Mouse (Mus musculus) CH12.LX (cell line): ENCODE data around the gene Trmo. TPM values are rescaled to one million over a fixed set of nuclear protein-coding genes. Genes with fewer than 3 reads are reported as not detected.

Experiments
- DNase-seq: peaks from one replicate; pipeline ENCODE4 v3.0.0-alpha.2; 2013; ENCODE audit errors: extremely low read depth
- H3K27ac ChIP-seq: 2 replicates; pipeline ENCODE4 v1.5.1; 2012; ENCODE audit warnings: low read depth, mild to moderate bottlenecking, control low read depth, moderate library complexity; ENCODE audit not compliant: insufficient read depth
- H3K27me3 ChIP-seq: replicated peaks from 2 replicates; pipeline ENCODE3; 2012; ENCODE audit warnings: inconsistent platforms
- H3K36me3 ChIP-seq, 2 experiments: replicated peaks in 1 of 2; 2 replicates each; pipeline versions ENCODE3 to v1.6.1; 2012; ENCODE audit warnings: inconsistent platforms in 1 of 2, low read length in 1 of 2, mild to moderate bottlenecking in 1 of 2, mixed read lengths in 1 of 2, moderate library complexity in 1 of 2; ENCODE audit not compliant: control insufficient read depth in 1 of 2, insufficient read depth in 1 of 2
- H3K4me1 ChIP-seq, 2 experiments: 2 replicates each; pipeline ENCODE4 v1.6.1; 2012; ENCODE audit warnings: inconsistent platforms in 1 of 2, moderate library complexity in 1 of 2; ENCODE audit not compliant: insufficient read depth in 2 of 2, control insufficient read depth in 1 of 2
- H3K4me2 ChIP-seq: 2 replicates; pipeline ENCODE4 v1.6.1; 2012; ENCODE audit warnings: low read depth, mild to moderate bottlenecking, control low read depth; ENCODE audit not compliant: poor library complexity, insufficient read depth, severe bottlenecking
- H3K4me3 ChIP-seq, 3 experiments: fragments of 150-350 bp in 1 of 3; sonication (generic) in 1 of 3; replicated peaks in 1 of 3; 2 replicates each; pipeline versions ENCODE3 to v1.5.1; 2011 to 2012; ENCODE audit warnings: low read depth in 2 of 3, low read length in 2 of 3, mild to moderate bottlenecking in 2 of 3, moderate library complexity in 2 of 3, control low read depth in 1 of 3, improper control_type of control experiment in 1 of 3, inconsistent platforms in 1 of 3, mixed read lengths in 1 of 3; ENCODE audit not compliant: poor library complexity in 1 of 3
- H3K79me2 ChIP-seq: replicated peaks from 2 replicates; pipeline ENCODE4 v1.6.1; 2012; ENCODE audit warnings: mild to moderate bottlenecking, moderate library complexity; ENCODE audit not compliant: control insufficient read depth, poor library complexity, insufficient read depth, severe bottlenecking; ENCODE audit errors: extremely low read depth
- H3K9ac ChIP-seq: 2 replicates; pipeline ENCODE4 v1.6.1; 2012; ENCODE audit warnings: low read depth, mild to moderate bottlenecking, control low read depth, moderate library complexity; ENCODE audit not compliant: insufficient read depth
- H3K9me3 ChIP-seq: replicated peaks from 2 replicates; pipeline ENCODE3; 2012; ENCODE audit warnings: low read length, inconsistent platforms, mixed read lengths
- CHD1 ChIP-seq: IDR thresholded peaks from 2 replicates; pipeline ENCODE4 v1.6.1; 2012; ENCODE audit warnings: low read depth, low read length, improper control_type of control experiment, inconsistent platforms
- CTCF ChIP-seq, 2 experiments: IDR thresholded peaks in 1 of 2; conservative IDR thresholded peaks in 1 of 2; 2 replicates each; pipeline ENCODE4 v1.5.1; 2011 to 2012; ENCODE audit warnings: low read depth in 2 of 2, low read length in 2 of 2, improper control_type of control experiment in 1 of 2, inconsistent platforms in 1 of 2, mild to moderate bottlenecking in 1 of 2, moderate library complexity in 1 of 2
- ELF1 ChIP-seq: IDR thresholded peaks from 2 replicates; pipeline ENCODE4 v1.6.1; 2014; ENCODE audit warnings: low read depth, mild to moderate bottlenecking, inconsistent platforms, low read length, improper control_type of control experiment
- EP300 ChIP-seq: IDR thresholded peaks from 2 replicates; pipeline ENCODE4 v1.6.1; 2011; ENCODE audit warnings: low read length, improper control_type of control experiment
- ETS1 ChIP-seq: conservative IDR thresholded peaks from 2 replicates; pipeline ENCODE4 v1.6.1; 2012; ENCODE audit warnings: low read depth, mild to moderate bottlenecking, inconsistent platforms, low read length, improper control_type of control experiment, moderate library complexity
- HCFC1 ChIP-seq: IDR thresholded peaks from 2 replicates; pipeline ENCODE4 v1.6.1; 2012; ENCODE audit warnings: low read depth, mild to moderate bottlenecking, inconsistent platforms, low read length, improper control_type of control experiment
- JUN ChIP-seq: IDR thresholded peaks from 2 replicates; pipeline ENCODE4 v1.6.1; 2011; ENCODE audit warnings: low read depth, mild to moderate bottlenecking, low read length, improper control_type of control experiment, moderate library complexity; ENCODE audit not compliant: insufficient read depth
- JUND ChIP-seq: conservative IDR thresholded peaks from 2 replicates; pipeline ENCODE4 v1.6.1; 2011; ENCODE audit warnings: low read depth, low read length, improper control_type of control experiment
- KAT2A ChIP-seq: IDR thresholded peaks from 2 replicates; pipeline ENCODE4 v1.6.1; 2012; ENCODE audit warnings: low read length, improper control_type of control experiment, inconsistent platforms; ENCODE audit not compliant: insufficient replicate concordance
- MAFK ChIP-seq: IDR thresholded peaks from 2 replicates; pipeline ENCODE4 v1.6.1; 2011; ENCODE audit warnings: low read length, improper control_type of control experiment; ENCODE audit not compliant: insufficient replicate concordance
- MAX ChIP-seq: IDR thresholded peaks from 2 replicates; pipeline ENCODE4 v1.6.1; 2011; ENCODE audit warnings: low read length, improper control_type of control experiment
- MAZ ChIP-seq: IDR thresholded peaks from 2 replicates; pipeline ENCODE4 v1.6.1; 2012; ENCODE audit warnings: low read depth, mild to moderate bottlenecking, inconsistent platforms, low read length, improper control_type of control experiment, moderate library complexity
- MEF2A ChIP-seq: IDR thresholded peaks from 2 replicates; pipeline ENCODE4 v1.6.1; 2014; ENCODE audit warnings: low read depth, mild to moderate bottlenecking, inconsistent platforms, low read length, improper control_type of control experiment, borderline replicate concordance
- NELFE ChIP-seq: IDR thresholded peaks from 2 replicates; pipeline ENCODE4 v1.6.1; 2011; ENCODE audit warnings: low read depth, low read length, improper control_type of control experiment
- PAX5 ChIP-seq: IDR thresholded peaks from 2 replicates; pipeline ENCODE4 v1.6.1; 2012; ENCODE audit warnings: low read length, inconsistent platforms, mixed read lengths
- POLR2A ChIP-seq: IDR thresholded peaks from 2 replicates; pipeline ENCODE4 v1.6.1; 2011; ENCODE audit warnings: low read depth, mild to moderate bottlenecking, improper control_type of control experiment, low read length
- RAD21 ChIP-seq: IDR thresholded peaks from 2 replicates; pipeline ENCODE4 v1.6.1; 2011; ENCODE audit warnings: low read depth, mild to moderate bottlenecking, low read length, improper control_type of control experiment, moderate library complexity
- RCOR1 ChIP-seq: conservative IDR thresholded peaks from 2 replicates; pipeline ENCODE4 v1.6.1; 2012; ENCODE audit warnings: low read depth, mild to moderate bottlenecking, inconsistent platforms, low read length, improper control_type of control experiment
- SMC3 ChIP-seq: IDR thresholded peaks from 2 replicates; pipeline ENCODE4 v1.6.1; 2011; ENCODE audit warnings: low read depth, low read length, improper control_type of control experiment
- TCF12 ChIP-seq: IDR thresholded peaks from 2 replicates; pipeline ENCODE4 v1.6.1; 2014; ENCODE audit warnings: low read depth, mild to moderate bottlenecking, inconsistent platforms, low read length, improper control_type of control experiment
- UBTF ChIP-seq: IDR thresholded peaks from 2 replicates; pipeline ENCODE4 v1.6.1; 2012; ENCODE audit warnings: low read depth, mild to moderate bottlenecking, inconsistent platforms, low read length, improper control_type of control experiment, moderate library complexity
- USF1 ChIP-seq: IDR thresholded peaks from 2 replicates; pipeline ENCODE4 v1.6.1; 2014; ENCODE audit warnings: low read depth, mild to moderate bottlenecking, inconsistent platforms, low read length, improper control_type of control experiment
- USF2 ChIP-seq: conservative IDR thresholded peaks from 2 replicates; pipeline ENCODE4 v1.6.1; 2011; ENCODE audit warnings: low read depth, low read length, improper control_type of control experiment
- ZC3H11A ChIP-seq: IDR thresholded peaks from 2 replicates; pipeline ENCODE4 v1.6.1; 2012; ENCODE audit warnings: low read depth, mild to moderate bottlenecking, inconsistent platforms, low read length, improper control_type of control experiment
- ZKSCAN1 ChIP-seq: IDR thresholded peaks from 2 replicates; pipeline ENCODE4 v1.6.1; 2012; ENCODE audit warnings: low read depth, inconsistent platforms, low read length, improper control_type of control experiment, borderline replicate concordance
- ZMIZ1 ChIP-seq: IDR thresholded peaks from 2 replicates; pipeline ENCODE4 v1.6.1; 2012; ENCODE audit warnings: low read depth, mild to moderate bottlenecking, inconsistent platforms, low read length, improper control_type of control experiment
- ZNF384 ChIP-seq: IDR thresholded peaks from 2 replicates; pipeline ENCODE4 v1.6.1; 2012; ENCODE audit warnings: low read depth, low read length, improper control_type of control experiment, inconsistent platforms
- dilution Hi-C: fragments of 300-500 bp; cut with MboI; formaldehyde crosslinking; loops from 2 replicates; pipeline ENCODE4 v1.14.3; 2020; ENCODE audit warnings: low sequenced_read_pairs; ENCODE audit not compliant: extremely low pct_unique_long_range_greater_than_20kb, extremely low pct_ligation_motif_present
- in situ Hi-C: fragments of 300-500 bp; cut with MboI; formaldehyde crosslinking; loops from 3 replicates; pipeline ENCODE4 v1.14.3; 2019; ENCODE audit warnings: low sequenced_read_pairs, low pct_ligation_motif_present, low pct_unique_long_range_greater_than_20kb, mixed read lengths
- polyA plus RNA-seq: library from polyadenylated mRNA; unstranded; fragments of >175 nt; gene quantifications from 2 replicates; pipeline ENCODE4 v1.2.1, GENCODE M21; 2012; ENCODE audit warnings: low read depth; ENCODE audit not compliant: insufficient read length
- total RNA-seq, 2 experiments: library from RNA; depleted of rRNA; stranded (reverse); fragments of 300-350 nt in 1 of 2; fragments of >200 nt in 1 of 2; gene quantifications; 2 replicates each; pipeline ENCODE4 v1.2.3; 2012 to 2014

Trmo gene
- total and polyA plus RNA-seq, 3 experiments: 15.4 to 27.0 (median 18.8) TPM

DNA sequence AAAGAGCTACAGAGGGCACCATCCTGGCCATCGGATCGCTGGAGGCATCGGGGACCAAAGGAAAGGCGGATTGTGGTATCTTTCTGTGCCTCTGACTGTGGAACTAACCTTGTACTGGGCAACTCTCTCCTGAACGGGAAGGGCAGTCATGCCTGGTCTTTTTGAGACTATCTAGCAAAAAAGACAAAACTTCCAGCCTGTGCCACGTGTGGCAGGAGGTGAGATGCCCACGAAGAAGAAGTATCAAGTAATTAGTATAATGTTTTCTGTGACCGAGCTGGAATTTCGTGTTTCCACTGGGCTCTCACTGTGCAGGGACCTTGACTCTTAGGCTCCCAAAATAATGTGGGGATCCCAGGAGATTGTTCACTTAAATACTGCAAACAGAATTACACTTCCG is 50.2 kb downstream of the Trmo start:
- Histone ChIP-seq H3K27ac (no peak overlapping the region), H3K9ac (no peak overlapping the region), H3K9me3 (peaks cover 14% of the 10 kb centered on the region), H3K27me3 (no peaks in the 10 kb centered on the region), H3K79me2 (no peaks in the 10 kb centered on the region), H3K36me3 (no peaks in the 10 kb centered on the region), H3K4me3 (no peak overlapping the region), H3K4me2 (no peak overlapping the region), H3K4me1 (no peaks in the 10 kb centered on the region)
- dilution Hi-C loops: no loop called here
- TF ChIP-seq NELFE (no peak), HCFC1 (no peak), MAZ (no peak), ZNF384 (no peak), MAFK (no peak), JUND (no peak), POLR2A (no peak), UBTF (no peak), ZMIZ1 (no peak), MAX (no peak), CTCF (conservative IDR thresholded peaks at IDR 0.05 in 1 of 2, IDR thresholded peaks at IDR 0.05 in 1 of 2; ENCODE audit: low read depth in 2 of 2, low read length in 2 of 2) (no peak), TCF12 (no peak), ETS1 (no peak), PAX5 (no peak)
- in situ Hi-C loops: no loop called here
- no peak for DNase-seq

DNA sequence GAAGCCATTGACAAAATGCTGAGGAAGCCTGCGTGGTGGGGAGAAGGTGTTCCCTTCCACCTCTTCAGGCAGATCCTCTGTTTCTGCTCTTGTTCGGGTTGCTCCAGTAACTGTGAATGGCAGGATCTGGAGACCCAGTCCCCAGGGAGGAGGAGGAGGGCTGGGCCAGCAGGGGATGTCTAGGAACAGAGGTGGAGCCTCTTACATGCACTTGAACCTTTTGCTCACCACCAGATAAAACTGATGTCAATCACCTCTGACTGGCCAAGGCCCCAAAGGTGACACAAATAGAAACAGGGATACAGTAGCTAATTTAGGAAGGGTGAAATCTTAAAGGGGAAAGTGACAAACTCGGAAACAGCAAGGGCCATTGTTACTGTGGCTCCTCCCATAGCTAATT is 51.2 kb downstream of the Trmo start:
- H3K4me3 ChIP-seq: no peak overlapping the region
- H3K4me2 ChIP-seq: no peak overlapping the region
- DNase-seq: no peak
- H3K36me3 ChIP-seq: no peaks in the 10 kb centered on the region
- dilution Hi-C loops: no loop called here
- no peaks in the 10 kb centered on the region for H3K79me2 ChIP-seq
- H3K27ac ChIP-seq: no peak overlapping the region
- H3K9ac ChIP-seq: no peak overlapping the region
- H3K27me3 ChIP-seq: no peaks in the 10 kb centered on the region
- TF ChIP-seq MAZ: no peak
- no peak for TF ChIP-seq EP300
- no peak for TF ChIP-seq RCOR1
- no peak for TF ChIP-seq MAFK
- TF ChIP-seq KAT2A: no peak
- no peak for TF ChIP-seq JUN
- no peak for TF ChIP-seq SMC3
- no peak for TF ChIP-seq ZC3H11A
- no peak for TF ChIP-seq RAD21
- TF ChIP-seq UBTF: no peak
- TF ChIP-seq ELF1: no peak
- TF ChIP-seq NELFE: no peak
- TF ChIP-seq USF1: no peak
- no peak for TF ChIP-seq MEF2A
- TF ChIP-seq ZKSCAN1: no peak
- no peak for TF ChIP-seq USF2
- no peak for TF ChIP-seq CTCF (conservative IDR thresholded peaks at IDR 0.05 in 1 of 2, IDR thresholded peaks at IDR 0.05 in 1 of 2; ENCODE audit: low read depth in 2 of 2, low read length in 2 of 2)
- no peak for TF ChIP-seq CHD1
- no peak for TF ChIP-seq POLR2A
- no peaks in the 10 kb centered on the region for H3K4me1 ChIP-seq
- in situ Hi-C loops: no loop called here
- H3K9me3 ChIP-seq: peaks cover 3% of the 10 kb centered on the region
